Comparison of ENCODE assay signal across 8 mouse cellular contexts in the genomic region with DNA sequence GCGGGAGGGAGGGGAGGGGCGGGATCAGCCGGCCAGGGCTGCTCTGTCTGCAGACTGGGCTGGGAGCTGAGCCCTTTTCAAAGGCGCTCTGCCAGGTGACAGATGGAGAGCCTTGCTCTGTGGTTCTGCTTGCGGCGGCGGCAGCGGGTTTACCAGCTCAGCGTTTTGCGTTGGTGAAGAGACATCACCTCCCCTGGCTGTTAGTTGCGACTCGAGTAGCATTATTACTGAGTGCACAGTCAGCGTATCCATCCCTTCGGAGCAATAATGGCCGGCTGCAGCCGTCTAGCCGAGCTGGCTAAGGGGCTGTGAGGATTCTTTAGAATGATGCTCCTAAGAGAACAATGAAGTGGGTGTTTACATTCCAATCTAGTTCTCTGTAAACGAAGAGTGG. TPM values are rescaled to one million over a fixed set of nuclear protein-coding genes. Genes with fewer than 3 reads are reported as not detected.
DNase-seq lines count a peak whose midpoint lies in the region; ATAC-seq and TF ChIP-seq lines count a peak whose summit lies in the region.

No protein-coding gene starts in this region.

- H3K27me3 ChIP-seq in forebrain, postnatal 0 days (ENCODE audit: insufficient read depth, low read length) = no peaks in the 10 kb centered on the region

- peak overlapping the region; percentile 43 for H3K4me3 ChIP-seq in forebrain, postnatal 0 days (ENCODE audit: low read depth, low read length)

- under 1% methylated on average over 18 of the region's 18 CpGs for WGBS in forebrain, postnatal 0 days

- no peaks in the 10 kb centered on the region for H3K36me3 ChIP-seq in forebrain, postnatal 0 days (ENCODE audit: insufficient read depth)

- DNase-seq in ES-CJ7 (ENCODE audit: low read depth, low spot score) = peak; percentile 38
- peak; percentile 95 to 97 for DNase-seq in cerebellum, adult 18-20 months
- peak; percentile 89 for DNase-seq in forebrain, postnatal 0 days
- DNase-seq in left cerebral cortex, adult 18-20 months (ENCODE audit: low spot score in 2 of 2) = peak; percentile 76 to 85
- peak; percentile 65 for DNase-seq in right cerebral cortex, postnatal 14 days
- no peak for DNase-seq in spleen, postnatal 14 days (ENCODE audit: low spot score in 2 of 2)

- H3K9me3 ChIP-seq in forebrain, postnatal 0 days (ENCODE audit: low read length) = no peaks in the 10 kb centered on the region

- H3K9ac ChIP-seq in forebrain, postnatal 0 days = peak overlapping the region; percentile 72

- peak overlapping the region; percentile 96 for H3K27ac ChIP-seq in forebrain, postnatal 0 days (ENCODE audit: low read depth, low read length)

- peaks cover 31% of the 10 kb centered on the region for H3K4me1 ChIP-seq in forebrain, postnatal 0 days (ENCODE audit: insufficient read depth)

- peak overlapping the region; percentile 72 for H3K4me2 ChIP-seq in forebrain, postnatal 0 days (ENCODE audit: low read depth)

- ATAC-seq in forebrain, postnatal 0 days = peak; percentile 86
- peak; percentile 33 to 39; a peak in 3 of 4 replicates for ATAC-seq in hematopoietic stem cell, adult 5-6 weeks (replicated peaks in 1 of 2; ENCODE audit: insufficient read depth in 1 of 2, low FRiP score in 2 of 2, low TSS enrichment in 1 of 2, low read depth in 1 of 2, poor library complexity in 2 of 2, severe bottlenecking in 2 of 2)
- ATAC-seq in megakaryocyte progenitor cell, adult 5-6 weeks (replicated peaks; ENCODE audit: poor library complexity) = peak; percentile 27

- TF ChIP-seq CTCF in forebrain, postnatal 0 days (IDR thresholded peaks at IDR 0.05; ENCODE audit: low read depth) = no peak

RNA-seq across cellular contexts. Expression of a gene that starts 0.7 kb away (rescaled TPM):
- 0.14 and 2.8 TPM in 2 replicates for total RNA-seq in forebrain, postnatal 0 days (2014; rRNA removed)
- polyA plus RNA-seq in forebrain, postnatal 0 days (2015; fragmentation: Nextera tagmentation; extraction: Ambion mirVana) = 1.5 and 1.8 TPM in 2 replicates
- total RNA-seq in hematopoietic stem cell, adult 5-6 weeks (2017) = not detected in 2 replicates
- total RNA-seq in left cerebral cortex, adult 18-20 months (2021) = under 1 TPM in 1 of 2 experiments, not detected in 1; 0.54 TPM
- not detected in 2 replicates for total RNA-seq in megakaryocyte progenitor cell, adult 5-6 weeks (2015)
- total RNA-seq in megakaryocyte progenitor cell, adult 5-6 weeks (2017) = not detected in 2 replicates

RNA-seq across cellular contexts. Expression of a gene that starts 28.6 kb away (rescaled TPM):
- 1.7 and 2.1 TPM in 2 replicates for total RNA-seq in forebrain, postnatal 0 days (2014; rRNA removed)
- 1.1 and 1.8 TPM in 2 replicates for polyA plus RNA-seq in forebrain, postnatal 0 days (2015; fragmentation: Nextera tagmentation; extraction: Ambion mirVana)
- 0.30 and 1.2 TPM in 2 replicates for total RNA-seq in hematopoietic stem cell, adult 5-6 weeks (2017)
- 10 to 100 TPM; 18.6 to 23.0 TPM for total RNA-seq in left cerebral cortex, adult 18-20 months (2021)
- total RNA-seq in megakaryocyte progenitor cell, adult 5-6 weeks (2015) = 0.07 TPM in 1 of 2 replicates, not detected in the other
- total RNA-seq in megakaryocyte progenitor cell, adult 5-6 weeks (2017) = not detected in 2 replicates

Comparison
In these comparisons a context has a peak if more than half of its experiments do, and no peak if none do; other contexts are left out.
1. DNase-seq: peak in ES-CJ7 (single experiment), cerebellum, adult 18-20 months (2 of 2), forebrain, postnatal 0 days (single experiment), left cerebral cortex, adult 18-20 months (2 of 2) and right cerebral cortex, postnatal 14 days (single experiment); none in spleen, postnatal 14 days (0 of 2).
2. ATAC-seq: peak in every context shown above with its lines; median percentile 86 in forebrain, postnatal 0 days; 36 in hematopoietic stem cell, adult 5-6 weeks; 27 in megakaryocyte progenitor cell, adult 5-6 weeks.